Comparison of ENCODE assay signal across 8 mouse cellular contexts in genomic region chr11:84072904-84073651, GRCm38 (mm10). TPM values are rescaled to one million over a fixed set of nuclear protein-coding genes. Genes with fewer than 3 reads are reported as not detected.
DNase-seq lines count a peak whose midpoint lies in the region; ATAC-seq lines count a peak whose summit lies in the region.

No protein-coding gene starts in this region.

- no peak overlapping the region for H3K4me3 ChIP-seq in embryonic facial prominence, embryonic 15.5 days (replicated peaks)
- H3K4me3 ChIP-seq in stomach, embryonic 16.5 days (replicated peaks; ENCODE audit: low read length), result no peak overlapping the region
- H3K4me3 ChIP-seq in hindbrain, embryonic 12.5 days, result no peak overlapping the region

- peaks cover 35% of the 10 kb centered on the region for H3K4me1 ChIP-seq in embryonic facial prominence, embryonic 15.5 days
- H3K4me1 ChIP-seq in stomach, embryonic 16.5 days (ENCODE audit: control insufficient read depth, insufficient read depth, low read length), result peaks cover 19% of the 10 kb centered on the region
- peaks cover 2% of the 10 kb centered on the region; the same call in 1 of the 2 replicates for H3K4me1 ChIP-seq in hindbrain, embryonic 12.5 days

- 16% methylated on average over 9 of the region's 9 CpGs for WGBS in embryonic facial prominence, embryonic 15.5 days
- 42% methylated on average over 9 of the region's 9 CpGs for WGBS in stomach, embryonic 16.5 days
- 57% methylated on average over 9 of the region's 9 CpGs for WGBS in hindbrain, embryonic 12.5 days

- H3K27me3 ChIP-seq in embryonic facial prominence, embryonic 15.5 days, result peaks cover 4% of the 10 kb centered on the region
- no peaks in the 10 kb centered on the region for H3K27me3 ChIP-seq in stomach, embryonic 16.5 days (ENCODE audit: control insufficient read depth, insufficient read depth, low read length)
- H3K27me3 ChIP-seq in hindbrain, embryonic 12.5 days, result peaks cover 29% of the 10 kb centered on the region

- no peaks in the 10 kb centered on the region for H3K36me3 ChIP-seq in embryonic facial prominence, embryonic 15.5 days
- no peaks in the 10 kb centered on the region for H3K36me3 ChIP-seq in stomach, embryonic 16.5 days (ENCODE audit: control insufficient read depth, insufficient read depth, low read length)
- H3K36me3 ChIP-seq in hindbrain, embryonic 12.5 days, result no peaks in the 10 kb centered on the region

- DNase-seq in left cerebral cortex, adult 18-20 months (ENCODE audit: low spot score in 2 of 2), result peak; percentile 62 to 77
- DNase-seq in left cerebral cortex, adult 11 months (ENCODE audit: low spot score), result no peak
- peak; percentile 34 for DNase-seq in kidney, postnatal 14 days
- DNase-seq in spleen, postnatal 14 days (ENCODE audit: low spot score in 2 of 2), result no peak
- DNase-seq in cerebellum, adult 8-10 months, result no peak

- H3K4me2 ChIP-seq in embryonic facial prominence, embryonic 15.5 days (replicated peaks), result no peak overlapping the region
- no peak overlapping the region for H3K4me2 ChIP-seq in stomach, embryonic 16.5 days (ENCODE audit: low read depth, low read length)
- H3K4me2 ChIP-seq in hindbrain, embryonic 12.5 days (replicated peaks), result no peak overlapping the region

- H3K9ac ChIP-seq in embryonic facial prominence, embryonic 15.5 days, result no peak overlapping the region
- H3K9ac ChIP-seq in stomach, embryonic 16.5 days (ENCODE audit: low read length), result no peak overlapping the region
- H3K9ac ChIP-seq in hindbrain, embryonic 12.5 days, result no peak overlapping the region

- peak overlapping the region; percentile 39 for H3K27ac ChIP-seq in embryonic facial prominence, embryonic 15.5 days (replicated peaks)
- H3K27ac ChIP-seq in stomach, embryonic 16.5 days (ENCODE audit: low read length), result peak overlapping the region; percentile 60
- H3K27ac ChIP-seq in hindbrain, embryonic 12.5 days, result no peak overlapping the region

- no peaks in the 10 kb centered on the region for H3K9me3 ChIP-seq in embryonic facial prominence, embryonic 15.5 days (replicated peaks)
- H3K9me3 ChIP-seq in stomach, embryonic 16.5 days (replicated peaks; ENCODE audit: control insufficient read depth, low read length), result no peaks in the 10 kb centered on the region
- no peaks in the 10 kb centered on the region for H3K9me3 ChIP-seq in hindbrain, embryonic 12.5 days (replicated peaks)

- ATAC-seq in embryonic facial prominence, embryonic 15.5 days (ENCODE audit: insufficient number of reproducible peaks, low FRiP score, low TSS enrichment, low read depth), result peak; percentile 67; the same call in 1 of the 2 replicates
- no peak for ATAC-seq in stomach, embryonic 16.5 days (ENCODE audit: insufficient read depth, low FRiP score)
- ATAC-seq in hindbrain, embryonic 12.5 days (ENCODE audit: low FRiP score), result no peak

RNA-seq across cellular contexts. Expression of gene Dusp14, which starts 4.0 kb away (rescaled TPM):
- 100 to 1,000 TPM in 1 of 2 experiments, 10 to 100 TPM in 1; 83.4 to 101 TPM for total RNA-seq in left cerebral cortex, adult 18-20 months (2021)
- polyA plus RNA-seq in embryonic facial prominence, embryonic 15.5 days (2015; fragmentation: Nextera tagmentation; extraction: Ambion mirVana), result 37.5 and 40.2 TPM in 2 replicates
- polyA plus RNA-seq in stomach, embryonic 16.5 days (2015; fragmentation: Nextera tagmentation; extraction: Ambion mirVana), result 19.4 and 24.0 TPM in 2 replicates
- 11.8 and 11.9 TPM in 2 replicates for polyA plus RNA-seq in hindbrain, embryonic 12.5 days (2016; fragmentation: Nextera tagmentation; extraction: Ambion mirVana)

RNA-seq across cellular contexts. Expression of gene Tada2a, which starts 56.3 kb away (rescaled TPM):
- total RNA-seq in left cerebral cortex, adult 18-20 months (2021), result 10 to 100 TPM; 34.4 to 40.8 TPM
- 32.9 and 34.7 TPM in 2 replicates for polyA plus RNA-seq in embryonic facial prominence, embryonic 15.5 days (2015; fragmentation: Nextera tagmentation; extraction: Ambion mirVana)
- 25.9 and 26.0 TPM in 2 replicates for polyA plus RNA-seq in stomach, embryonic 16.5 days (2015; fragmentation: Nextera tagmentation; extraction: Ambion mirVana)
- 32.7 and 33.3 TPM in 2 replicates for polyA plus RNA-seq in hindbrain, embryonic 12.5 days (2016; fragmentation: Nextera tagmentation; extraction: Ambion mirVana)

RNA-seq across cellular contexts. Expression of gene Acaca, which starts 56.4 kb away (rescaled TPM):
- 10 to 100 TPM; 81.4 to 90.2 TPM for total RNA-seq in left cerebral cortex, adult 18-20 months (2021)
- 12.3 and 14.4 TPM in 2 replicates for polyA plus RNA-seq in embryonic facial prominence, embryonic 15.5 days (2015; fragmentation: Nextera tagmentation; extraction: Ambion mirVana)
- polyA plus RNA-seq in stomach, embryonic 16.5 days (2015; fragmentation: Nextera tagmentation; extraction: Ambion mirVana), result 13.5 and 16.1 TPM in 2 replicates
- polyA plus RNA-seq in hindbrain, embryonic 12.5 days (2016; fragmentation: Nextera tagmentation; extraction: Ambion mirVana), result 31.6 and 43.3 TPM in 2 replicates

Comparison
In these comparisons a context has a peak if more than half of its experiments do, and no peak if none do; other contexts are left out.
1. DNase-seq: peak in left cerebral cortex, adult 18-20 months (2 of 2) and kidney, postnatal 14 days (single experiment); none in left cerebral cortex, adult 11 months (single experiment), spleen, postnatal 14 days (0 of 2) and cerebellum, adult 8-10 months (single experiment).